Mouse (Mus musculus) erythroblast, embryonic 14.5 days (primary cell): ENCODE measurements around the gene Mael. TPM values are rescaled to one million over a fixed set of nuclear protein-coding genes. Genes with fewer than 3 reads are reported as not detected.

Experiments
- H3K27me3 ChIP-seq: 2 replicates; pipeline ENCODE4 v1.6.1; 2012; ENCODE audit warnings: inconsistent platforms; ENCODE audit not compliant: control insufficient read depth
- H3K36me3 ChIP-seq: 2 replicates; pipeline ENCODE4 v1.6.1; 2012; ENCODE audit warnings: mild to moderate bottlenecking, inconsistent platforms; ENCODE audit not compliant: control insufficient read depth
- H3K4me1 ChIP-seq: 2 replicates; pipeline ENCODE4 v1.6.1; 2012; ENCODE audit warnings: inconsistent platforms; ENCODE audit not compliant: control insufficient read depth
- H3K4me3 ChIP-seq: replicated peaks from 2 replicates; pipeline ENCODE3; 2012; ENCODE audit warnings: moderate library complexity, mild to moderate bottlenecking, inconsistent platforms
- H3K9me3 ChIP-seq: 2 replicates; pipeline ENCODE4 v1.6.1; 2012; ENCODE audit warnings: low read length, inconsistent platforms, mixed read lengths; ENCODE audit not compliant: control insufficient read depth
- GATA1 ChIP-seq: IDR thresholded peaks from 2 replicates; pipeline ENCODE4 v1.6.1; 2012; ENCODE audit warnings: low read length, inconsistent platforms, mixed read lengths
- TAL1 ChIP-seq: IDR thresholded peaks from 3 replicates; pipeline ENCODE4 v1.6.1; 2012; ENCODE audit warnings: low read length, inconsistent platforms, mixed read lengths
- polyA plus RNA-seq: library from polyadenylated mRNA; stranded (reverse); fragments of >175 nt; gene quantifications from 2 replicates; pipeline ENCODE4 v1.2.3, GENCODE M21; 2012

Gene Mael
- polyA plus RNA-seq, 1 experiment, result not detected

DNA sequence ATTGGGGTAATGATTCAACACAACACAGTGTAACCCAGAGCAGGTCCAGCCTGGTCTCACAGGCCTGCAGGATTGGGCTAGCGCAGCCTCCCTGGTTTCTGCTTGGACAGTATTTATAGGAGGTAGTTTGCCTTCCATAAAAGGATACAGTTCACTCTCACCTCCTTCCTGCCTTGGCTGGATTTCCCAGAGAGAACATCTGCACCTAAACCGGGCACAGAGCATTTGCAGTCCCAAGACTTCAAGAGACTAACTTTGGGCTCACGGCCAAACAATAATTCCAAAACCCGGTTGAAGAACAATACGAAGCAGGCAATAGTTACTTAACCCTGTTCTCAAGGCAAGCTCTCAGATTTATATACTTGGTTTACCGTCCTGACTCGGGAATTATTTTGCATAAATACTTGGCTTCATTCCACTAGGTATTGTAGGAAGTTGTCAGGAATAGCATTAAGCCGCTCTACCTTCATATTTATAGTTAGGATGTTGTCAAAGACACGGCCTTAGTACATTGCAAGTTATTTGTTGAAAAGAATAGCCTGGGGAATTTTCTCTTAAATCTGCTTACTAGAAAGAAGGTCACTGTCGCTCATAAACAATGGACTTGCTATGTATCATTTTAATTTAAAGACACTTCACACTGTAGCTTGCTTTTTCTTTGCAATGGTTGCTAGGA lies 55.5 kb downstream of the Mael start:
- Histone ChIP-seq H3K36me3 (no peaks in the 10 kb centered on the region), H3K4me1 (no peaks in the 10 kb centered on the region), H3K27me3 (no peaks in the 10 kb centered on the region), H3K9me3 (peaks cover 4% of the 10 kb centered on the region; the same call in 1 of the 2 replicates), H3K4me3 (no peak overlapping the region)
- TF ChIP-seq GATA1 (no peak), TAL1 (no peak)

DNA sequence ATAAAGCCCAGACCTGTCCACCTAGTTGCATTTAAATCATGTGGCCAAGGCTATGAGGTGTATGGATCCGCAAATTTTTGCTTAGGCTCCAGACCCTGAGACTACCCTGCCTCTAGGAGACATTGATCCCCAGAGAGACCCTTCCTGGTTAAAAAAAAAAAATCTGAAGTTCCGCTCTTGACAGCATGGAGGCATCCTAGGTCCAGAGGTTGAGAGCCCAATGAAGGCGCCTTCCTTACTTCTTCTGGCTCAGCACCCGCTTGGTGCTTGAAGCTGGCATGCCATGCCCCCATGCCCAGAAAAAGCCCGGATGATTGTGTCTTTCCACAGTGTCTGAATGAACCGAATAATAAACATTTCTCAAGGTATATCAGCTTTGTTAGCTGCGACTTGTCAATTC lies 57.0 kb downstream of the Mael start:
- H3K9me3 ChIP-seq, result no peaks in the 10 kb centered on the region
- TF ChIP-seq GATA1, result no peak
- TF ChIP-seq TAL1, result no peak
- H3K27me3 ChIP-seq, result no peaks in the 10 kb centered on the region

DNA sequence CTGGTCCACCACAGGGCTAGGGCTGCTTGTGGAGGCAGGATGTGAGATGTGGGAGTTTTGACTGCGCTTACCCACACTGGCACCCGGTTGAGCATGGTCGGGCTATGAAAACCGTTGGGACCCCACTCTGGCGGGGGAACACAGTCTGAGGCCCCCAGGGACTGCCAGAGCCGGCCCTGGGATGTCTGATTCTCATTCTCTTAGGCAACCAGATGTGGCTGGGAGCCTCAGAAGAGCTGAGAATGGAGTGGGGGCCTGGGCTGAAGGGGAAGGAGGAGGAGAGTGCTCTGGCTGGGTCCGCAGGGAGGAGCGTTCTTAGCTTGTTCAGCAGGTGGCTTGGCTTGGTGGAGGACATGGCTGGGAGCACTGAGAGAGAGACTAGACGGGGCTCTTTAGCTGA lies 64.9 kb downstream of the Mael start:
- TF ChIP-seq TAL1 (no peak), GATA1 (no peak)
- Histone ChIP-seq H3K4me1 (no peaks in the 10 kb centered on the region), H3K36me3 (no peaks in the 10 kb centered on the region), H3K4me3 (no peak overlapping the region), H3K27me3 (no peaks in the 10 kb centered on the region), H3K9me3 (peaks cover 4% of the 10 kb centered on the region)

More for the DNA sequence above, 57.0 kb downstream of the Mael start:
- Histone ChIP-seq H3K4me1 (no peaks in the 10 kb centered on the region), H3K36me3 (no peaks in the 10 kb centered on the region), H3K4me3 (no peak overlapping the region)

DNA sequence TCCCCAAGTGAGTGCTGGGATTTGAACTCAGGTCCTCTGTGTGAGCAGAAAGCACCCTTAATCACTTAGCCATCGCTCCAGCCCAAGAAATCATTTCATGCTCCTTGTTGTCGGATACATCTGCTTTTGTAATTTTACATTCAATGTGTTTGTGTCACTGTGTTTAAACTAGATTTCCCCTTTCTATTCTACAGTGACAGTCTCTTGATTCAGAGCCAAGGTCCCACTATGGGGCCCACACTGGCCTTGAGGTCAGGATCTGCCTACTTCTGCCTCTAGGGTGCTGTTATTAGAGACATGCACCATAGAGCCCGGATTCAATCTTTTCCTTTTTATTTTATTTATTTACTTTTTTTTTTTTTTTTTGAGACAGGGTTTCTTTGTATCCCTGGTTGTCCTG lies 65.6 kb downstream of the Mael start:
- no peaks in the 10 kb centered on the region for H3K27me3 ChIP-seq
- TF ChIP-seq GATA1 (no peak), TAL1 (no peak)
- H3K36me3 ChIP-seq, result no peaks in the 10 kb centered on the region
- no peak overlapping the region for H3K4me3 ChIP-seq
- H3K4me1 ChIP-seq, result no peaks in the 10 kb centered on the region
- peaks cover 4% of the 10 kb centered on the region for H3K9me3 ChIP-seq

DNA sequence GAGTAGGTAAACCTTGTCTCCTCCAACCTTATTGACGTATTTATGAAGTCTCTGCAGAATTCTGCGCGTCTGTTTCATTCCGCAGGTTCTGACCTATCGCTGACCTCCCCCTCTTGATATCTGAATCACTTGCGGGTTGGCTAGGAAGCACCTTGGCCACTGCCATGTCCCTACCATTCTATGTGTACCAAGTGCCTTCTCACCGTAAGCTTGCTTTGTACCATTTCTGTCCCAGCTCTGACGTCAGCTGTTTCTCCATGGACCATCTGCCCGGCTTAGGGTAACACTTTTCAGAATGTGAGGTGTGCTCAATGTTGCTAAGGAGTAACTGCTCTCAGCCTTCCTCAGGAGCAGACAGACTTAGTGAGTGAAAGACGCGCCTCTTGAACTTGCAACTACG lies 67.7 kb downstream of the Mael start:
- Histone ChIP-seq H3K4me3 (no peak overlapping the region), H3K27me3 (no peaks in the 10 kb centered on the region), H3K36me3 (no peaks in the 10 kb centered on the region), H3K9me3 (peaks cover 4% of the 10 kb centered on the region), H3K4me1 (no peaks in the 10 kb centered on the region)
- no peak for TF ChIP-seq TAL1
- TF ChIP-seq GATA1, result no peak

DNA sequence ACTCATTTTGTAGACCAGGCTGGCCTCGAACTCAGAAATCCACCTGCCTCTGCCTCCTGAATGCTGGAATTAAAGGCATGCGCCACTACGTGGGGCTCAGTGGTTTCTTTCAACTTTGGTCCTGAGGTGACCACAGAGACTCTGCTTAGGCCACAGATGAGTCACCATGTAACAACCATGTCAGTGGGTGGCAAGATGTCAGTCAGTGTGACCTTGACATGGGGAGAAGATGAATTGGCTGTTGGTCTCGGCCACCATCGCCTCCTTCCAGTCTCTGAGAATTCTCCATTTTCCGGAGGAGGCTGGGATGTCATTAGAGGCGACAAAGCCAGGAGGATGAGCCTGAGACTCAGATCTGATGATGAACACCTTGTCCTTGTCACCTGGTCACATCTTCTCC lies 68.8 kb downstream of the Mael start:
- Histone ChIP-seq H3K4me3 (no peak overlapping the region), H3K27me3 (no peaks in the 10 kb centered on the region), H3K36me3 (no peaks in the 10 kb centered on the region), H3K9me3 (peaks cover 4% of the 10 kb centered on the region), H3K4me1 (no peaks in the 10 kb centered on the region)
- TF ChIP-seq TAL1 (no peak), GATA1 (no peak)

DNA sequence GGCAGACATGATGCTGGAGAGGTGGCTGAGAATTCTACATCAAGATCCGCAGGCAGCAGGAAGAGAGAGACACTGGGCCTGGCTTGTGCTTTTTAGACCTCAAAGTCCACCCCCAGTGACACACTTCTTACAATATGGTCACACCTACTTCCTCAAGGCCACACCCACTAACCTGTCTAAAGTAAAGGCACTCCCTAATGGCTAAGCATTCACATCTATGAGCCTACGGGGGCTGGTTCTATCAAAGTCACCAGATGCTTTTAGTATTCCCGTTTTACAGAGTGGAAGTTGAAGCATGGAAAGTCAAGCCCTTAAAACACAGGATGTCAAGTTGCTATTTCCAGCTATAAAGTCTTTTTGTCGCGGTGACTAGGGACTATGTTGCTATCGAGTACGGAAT lies 70.5 kb downstream of the Mael start:
- no peak overlapping the region for H3K4me3 ChIP-seq
- H3K9me3 ChIP-seq, result no peaks in the 10 kb centered on the region
- no peaks in the 10 kb centered on the region for H3K36me3 ChIP-seq
- TF ChIP-seq GATA1 (no peak), TAL1 (no peak)
- H3K27me3 ChIP-seq, result no peaks in the 10 kb centered on the region
- no peaks in the 10 kb centered on the region for H3K4me1 ChIP-seq

DNA sequence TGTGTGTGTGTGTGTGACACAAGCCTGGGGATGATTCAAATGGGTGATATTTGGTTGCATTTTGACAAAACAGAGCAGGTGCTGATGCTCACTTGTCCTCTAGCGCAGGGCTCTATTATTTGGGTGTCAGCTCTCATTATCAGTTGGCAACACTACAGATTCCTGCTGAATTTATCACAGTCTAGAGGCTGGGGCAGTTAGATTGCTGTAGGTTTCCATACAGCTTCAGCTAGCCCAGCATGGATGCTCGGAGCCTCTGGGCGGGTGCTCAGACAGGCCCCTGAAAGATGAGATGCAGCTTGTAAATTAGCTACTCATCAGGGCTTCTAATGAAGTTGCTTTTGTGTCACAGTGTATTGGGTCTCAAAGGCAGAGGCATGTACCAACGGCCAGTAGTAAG lies 71.1 kb downstream of the Mael start:
- no peak for TF ChIP-seq GATA1
- Histone ChIP-seq H3K27me3 (no peaks in the 10 kb centered on the region), H3K36me3 (no peaks in the 10 kb centered on the region), H3K4me3 (no peak overlapping the region), H3K9me3 (no peaks in the 10 kb centered on the region), H3K4me1 (no peaks in the 10 kb centered on the region)

DNA sequence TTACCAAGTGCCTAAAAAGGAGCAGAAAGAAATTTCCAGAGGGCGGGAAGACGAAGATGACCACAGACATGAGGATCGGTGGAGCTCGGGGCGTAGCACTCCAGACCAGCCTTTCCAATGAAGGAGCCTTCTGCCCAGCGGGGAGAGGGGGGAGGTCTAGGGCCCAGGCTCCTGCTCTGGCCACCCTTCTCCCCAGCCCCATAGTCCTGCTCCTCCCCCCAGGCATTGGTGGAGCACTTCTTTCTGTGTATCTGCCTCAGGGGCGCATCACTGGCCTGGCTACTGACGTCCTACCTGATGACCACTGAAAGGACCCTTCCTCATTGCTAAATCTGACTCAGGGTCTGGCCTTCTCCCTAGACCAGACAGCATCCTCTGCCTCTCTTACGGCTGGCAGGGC lies 73.4 kb downstream of the Mael start:
- no peaks in the 10 kb centered on the region for H3K4me1 ChIP-seq
- H3K4me3 ChIP-seq, result no peak overlapping the region
- H3K27me3 ChIP-seq, result no peaks in the 10 kb centered on the region
- TF ChIP-seq TAL1 (no peak), GATA1 (no peak)
- H3K9me3 ChIP-seq, result no peaks in the 10 kb centered on the region
- H3K36me3 ChIP-seq, result no peaks in the 10 kb centered on the region

DNA sequence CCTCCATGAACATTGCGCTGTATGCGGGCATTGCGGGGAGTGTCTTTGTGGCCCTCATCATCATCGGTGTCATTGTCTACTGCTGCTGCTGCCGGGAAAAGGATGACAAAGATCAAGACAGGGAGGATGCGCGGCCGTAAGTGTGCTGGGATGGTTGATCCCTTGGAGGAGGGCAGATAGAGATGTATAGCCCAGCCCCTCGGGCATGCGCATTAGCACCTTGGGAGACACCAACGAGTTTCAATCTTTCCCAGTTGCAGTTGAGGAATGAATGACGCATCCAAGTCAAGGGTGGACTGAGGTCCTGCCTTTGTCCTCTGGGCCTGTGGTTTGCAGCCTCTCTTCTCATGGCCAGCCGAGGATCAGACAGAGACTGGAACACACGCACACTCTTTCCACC lies 74.0 kb downstream of the Mael start:
- no peaks in the 10 kb centered on the region for H3K9me3 ChIP-seq
- no peak for TF ChIP-seq GATA1
- TF ChIP-seq TAL1, result no peak
- no peaks in the 10 kb centered on the region; the same call in 1 of the 2 replicates for H3K27me3 ChIP-seq
- no peak overlapping the region for H3K4me3 ChIP-seq
- H3K36me3 ChIP-seq, result no peaks in the 10 kb centered on the region
- H3K4me1 ChIP-seq, result no peaks in the 10 kb centered on the region
